Mouse (Mus musculus) layer of hippocampus, adult 9-10 months (tissue): Measurements from ENCODE around the gene Cdh1.

ENCODE experiments used
- DNase-seq: peaks from one replicate; pipeline ENCODE4 v3.0.0; 2022; ENCODE audit warnings: low spot score

The Cdh1 gene

DNA sequence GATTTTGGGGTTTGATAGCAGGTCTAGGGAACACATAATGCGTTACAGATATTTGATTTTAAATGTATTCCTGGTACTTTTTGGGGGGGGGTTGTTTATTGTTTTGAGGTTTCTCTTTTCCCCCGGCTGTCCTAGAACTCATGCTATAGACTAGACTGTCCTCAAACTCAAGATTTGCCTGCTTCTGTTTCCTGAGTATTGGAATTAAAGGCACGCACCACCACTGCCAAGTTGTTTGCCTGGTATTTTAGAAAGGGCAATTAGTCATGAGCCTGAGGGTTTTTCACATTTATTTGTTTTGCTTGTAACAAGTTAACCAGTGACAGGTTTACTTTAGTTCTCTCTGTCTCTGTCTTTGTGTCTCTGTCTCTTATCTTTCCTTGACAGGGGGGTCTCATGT lies 20.3 kb downstream of the Cdh1 start:
- no peak for DNase-seq

DNA sequence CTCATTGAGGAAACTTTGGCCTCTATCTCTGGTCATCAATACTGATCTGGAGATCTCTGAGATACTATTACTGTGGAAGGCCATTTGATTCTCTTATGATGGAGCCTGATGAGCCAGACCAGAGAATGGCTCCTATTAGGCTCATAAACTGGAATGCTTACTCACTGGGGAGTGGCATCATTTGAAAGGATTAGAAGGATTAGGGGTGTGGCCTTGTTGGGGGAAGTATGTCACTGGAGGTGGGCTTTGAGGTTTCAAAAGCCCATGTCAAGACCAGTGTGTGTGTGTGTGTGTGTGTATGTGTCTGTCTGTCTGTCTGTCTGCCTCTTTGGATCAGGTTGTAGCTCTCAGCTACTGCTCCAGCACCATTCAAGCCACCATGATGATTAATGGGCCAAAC lies 20.8 kb downstream of the Cdh1 start:
- no peak for DNase-seq

DNA sequence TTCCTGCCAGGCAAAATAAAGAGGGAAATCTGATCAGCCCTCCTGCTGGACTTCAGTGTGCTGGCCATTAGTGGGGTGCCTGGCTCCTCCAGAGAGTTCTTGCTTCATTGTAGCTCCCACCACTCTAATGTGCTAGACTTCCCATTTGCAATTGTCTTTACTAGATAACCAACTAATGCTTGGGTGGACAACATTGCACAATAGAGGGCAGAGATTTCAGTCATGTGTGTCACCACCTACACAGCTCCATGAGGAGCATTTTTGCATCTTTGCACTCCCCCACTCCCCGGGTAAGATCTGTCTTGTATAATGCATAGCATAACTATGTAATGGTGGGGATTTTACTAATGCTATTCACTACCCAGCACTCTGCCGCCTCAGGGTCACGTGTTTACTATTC lies 21.6 kb downstream of the Cdh1 start:
- DNase-seq, result no peak

DNA sequence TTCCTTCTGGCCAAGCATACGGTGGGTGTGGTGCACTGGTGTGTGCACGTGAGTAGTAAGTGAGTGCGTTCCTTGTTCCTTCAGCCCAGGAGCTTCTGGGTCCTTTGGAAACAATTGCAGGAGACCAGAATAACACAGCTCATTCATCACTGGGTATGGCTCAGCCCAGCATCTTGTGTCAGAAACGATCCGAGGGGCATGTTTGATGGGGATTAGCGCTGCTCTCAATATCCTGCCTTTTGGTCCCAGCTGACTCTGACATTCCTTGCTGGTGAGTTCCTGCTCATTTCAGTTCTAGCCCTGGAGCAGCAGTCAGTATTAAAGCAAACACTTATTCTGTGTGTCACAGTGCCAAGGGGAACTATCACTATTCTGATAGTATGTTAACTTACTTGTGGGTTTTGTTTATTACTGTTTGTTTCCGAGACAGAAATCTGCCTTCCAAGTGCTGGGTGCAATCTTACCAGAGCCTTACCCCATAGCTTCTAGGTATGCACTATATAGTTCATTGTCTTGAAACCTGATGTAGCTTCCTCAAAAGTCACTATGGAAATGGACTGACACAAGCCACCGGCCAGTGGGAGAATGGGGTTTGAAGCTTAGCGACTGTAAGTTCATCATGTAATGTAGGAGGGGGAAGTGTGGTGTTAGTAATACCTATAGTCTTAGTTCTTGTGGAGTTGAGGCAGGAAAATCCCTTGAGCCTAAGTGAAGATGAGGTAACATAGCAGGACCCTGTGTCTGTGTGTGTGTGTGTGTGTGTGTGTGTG lies 23.1 kb downstream of the Cdh1 start:
- no peak for DNase-seq

DNA sequence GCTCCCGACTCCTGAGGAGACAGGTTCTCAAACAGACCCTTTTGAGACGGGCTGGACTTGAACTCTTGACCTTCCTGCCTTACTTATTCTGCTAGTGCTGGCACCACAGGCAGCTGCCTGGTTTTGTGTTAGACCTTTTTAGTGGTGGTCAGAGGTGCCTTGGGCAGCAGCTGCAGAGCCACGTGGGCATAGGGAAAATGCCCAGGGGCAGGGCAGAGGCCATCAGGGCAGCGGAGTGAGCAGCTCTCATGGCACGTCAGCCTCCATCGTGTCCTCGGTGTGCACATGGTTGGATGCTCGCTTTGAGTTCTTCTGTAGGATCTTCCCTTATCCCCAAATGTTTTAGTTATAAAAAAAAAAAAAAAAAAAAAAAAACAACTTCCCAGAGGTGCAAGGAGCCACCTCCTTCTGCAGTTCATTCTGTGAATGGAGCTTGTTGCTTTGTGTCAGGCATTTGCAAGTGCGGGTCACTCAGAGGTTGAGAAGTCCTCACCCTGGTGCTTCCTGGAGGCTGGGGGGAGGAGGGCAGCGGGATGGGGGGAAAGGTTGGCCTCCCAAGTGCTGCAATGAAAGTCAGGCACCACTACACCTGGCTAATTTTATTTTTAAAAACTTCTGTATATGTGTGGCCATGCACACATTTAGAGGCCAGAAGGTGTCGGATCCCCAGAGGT lies 25.3 kb downstream of the Cdh1 start:
- DNase-seq, result no peak

DNA sequence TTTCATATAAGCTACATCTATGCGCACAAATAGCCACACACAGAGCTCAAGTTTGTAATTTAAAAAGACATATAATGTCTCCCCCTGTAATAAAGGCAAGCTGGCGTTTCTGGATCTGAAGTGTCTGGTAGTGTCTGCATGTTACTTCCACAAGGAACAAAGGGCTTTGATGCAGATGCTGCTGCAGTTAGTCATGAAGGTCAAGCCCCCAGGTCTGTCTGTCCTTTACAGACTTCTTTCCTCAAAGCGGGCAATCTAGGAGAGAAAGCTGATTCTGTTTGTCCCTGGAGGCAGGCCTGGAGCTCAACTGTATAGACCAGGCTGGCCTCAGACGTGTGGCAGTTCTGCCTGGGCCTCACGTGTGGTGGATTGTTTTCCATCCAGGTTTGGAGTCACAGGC lies 26.3 kb downstream of the Cdh1 start:
- no peak for DNase-seq

DNA sequence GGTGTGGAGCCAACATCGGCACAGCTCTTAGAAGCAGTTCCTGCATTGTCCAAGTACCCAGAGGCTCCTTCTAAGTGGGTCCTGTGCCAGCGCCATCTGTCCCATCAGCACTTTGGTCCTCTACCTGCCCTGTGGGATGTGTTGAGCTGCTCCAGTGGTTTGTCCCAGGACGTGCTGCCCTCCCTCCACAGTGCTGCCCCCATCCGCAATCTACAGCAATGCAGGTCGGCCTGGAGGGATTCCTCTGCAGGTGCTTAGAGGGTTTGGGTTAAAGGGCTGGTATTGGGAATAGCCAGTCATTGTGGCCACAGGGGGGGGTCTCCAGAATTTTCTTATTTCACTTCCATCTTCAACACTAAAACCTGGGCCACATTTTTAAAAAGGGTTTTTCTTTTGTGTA lies 28.8 kb downstream of the Cdh1 start:
- DNase-seq, result no peak

DNA sequence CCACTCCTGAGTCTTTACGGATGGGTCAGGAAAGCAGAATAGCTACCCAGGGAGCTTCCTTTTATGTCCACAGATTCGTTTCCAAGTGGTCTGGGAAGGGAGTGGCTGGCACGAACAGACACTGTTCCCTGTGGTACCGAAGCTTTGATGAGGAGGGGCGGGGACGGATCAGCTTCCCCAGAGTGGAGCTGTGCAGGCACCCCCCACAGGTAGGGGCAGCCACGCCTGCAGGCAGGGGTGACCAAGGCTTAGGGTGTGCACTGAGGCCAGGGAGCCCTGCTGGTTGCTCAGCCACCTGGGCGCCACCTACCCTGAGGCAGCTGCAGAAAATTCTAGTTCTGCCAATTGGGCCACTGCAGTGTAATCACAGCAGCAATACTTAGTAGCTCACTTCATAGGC lies 29.5 kb downstream of the Cdh1 start:
- no peak for DNase-seq

DNA sequence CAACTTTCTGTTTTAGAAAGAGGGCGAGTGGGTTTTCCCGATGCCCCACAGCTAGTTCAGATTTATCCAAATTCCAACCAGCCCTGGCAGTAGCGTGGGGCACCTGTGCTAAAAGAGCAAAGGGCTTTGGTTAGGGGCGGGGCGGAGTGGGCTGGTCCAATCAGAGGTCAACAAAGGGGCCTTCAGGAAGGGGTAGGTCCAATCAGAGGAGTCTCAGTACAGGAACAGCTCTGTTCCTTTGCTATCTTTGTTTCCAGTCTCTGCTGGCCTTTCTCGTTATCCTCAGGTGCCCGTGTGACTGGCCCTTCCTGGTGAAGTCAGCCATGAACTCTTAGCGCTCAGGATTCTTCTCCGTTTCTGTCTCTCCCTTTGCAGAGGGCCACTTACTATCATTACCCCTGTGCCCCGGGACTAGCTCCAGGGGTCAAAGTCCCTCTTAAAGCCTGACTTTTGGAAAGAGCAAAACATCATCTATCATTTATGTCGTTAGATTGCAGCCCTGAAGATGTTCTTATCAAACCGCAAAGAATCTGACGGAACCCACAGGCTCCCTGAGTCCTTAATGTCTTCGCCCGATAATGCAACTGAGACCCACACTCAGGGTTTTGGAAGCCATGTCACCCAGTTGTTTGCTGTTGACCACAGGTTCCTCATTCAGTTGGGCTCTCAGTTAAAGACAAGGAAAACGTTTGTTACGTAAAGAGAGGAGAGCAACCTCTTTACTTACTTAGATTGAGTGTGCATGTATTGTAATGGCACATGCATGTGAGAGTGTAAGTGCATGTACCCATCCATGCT lies 30.4 kb downstream of the Cdh1 start:
- DNase-seq, result no peak

DNA sequence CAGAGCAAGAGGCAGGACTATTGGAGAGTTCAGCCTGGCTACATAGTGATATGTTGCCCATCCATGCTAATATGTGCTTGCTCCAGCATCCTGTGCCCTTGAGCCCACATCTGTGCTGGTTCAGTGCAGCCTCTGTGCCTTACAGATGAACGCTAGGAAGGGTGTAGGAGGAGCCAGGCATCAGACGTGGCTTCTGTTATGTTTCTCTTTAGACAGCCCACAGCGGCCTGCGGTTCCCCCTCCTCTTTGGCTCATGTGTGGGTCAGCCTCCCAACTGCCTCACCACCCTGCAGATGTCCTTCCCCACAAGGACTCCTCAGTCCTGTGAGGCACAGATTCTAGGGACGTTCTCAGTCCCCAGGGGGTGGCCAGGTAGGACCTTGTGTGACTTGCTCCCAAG lies 32.1 kb downstream of the Cdh1 start:
- DNase-seq, result no peak

DNA sequence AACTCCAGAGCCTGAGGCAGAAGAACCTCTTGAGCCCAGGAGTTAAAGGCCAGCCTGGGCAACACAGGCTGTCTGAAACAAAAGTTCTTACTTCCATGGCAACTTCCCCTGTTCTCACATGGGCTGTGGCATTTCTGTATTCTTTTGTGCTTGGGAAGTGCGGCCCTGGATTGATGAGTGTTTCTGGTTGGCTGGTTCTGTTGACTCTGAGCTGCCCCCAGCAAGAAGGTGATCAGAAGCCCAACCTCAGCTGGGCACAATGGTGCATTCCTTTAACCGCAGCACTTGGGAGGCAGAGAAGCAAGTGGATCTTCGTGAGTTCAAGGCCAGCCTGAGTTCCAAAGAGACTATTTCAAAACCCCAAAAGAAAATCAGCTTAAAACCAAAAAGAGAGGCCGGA lies 34.3 kb downstream of the Cdh1 start:
- no peak for DNase-seq

DNA sequence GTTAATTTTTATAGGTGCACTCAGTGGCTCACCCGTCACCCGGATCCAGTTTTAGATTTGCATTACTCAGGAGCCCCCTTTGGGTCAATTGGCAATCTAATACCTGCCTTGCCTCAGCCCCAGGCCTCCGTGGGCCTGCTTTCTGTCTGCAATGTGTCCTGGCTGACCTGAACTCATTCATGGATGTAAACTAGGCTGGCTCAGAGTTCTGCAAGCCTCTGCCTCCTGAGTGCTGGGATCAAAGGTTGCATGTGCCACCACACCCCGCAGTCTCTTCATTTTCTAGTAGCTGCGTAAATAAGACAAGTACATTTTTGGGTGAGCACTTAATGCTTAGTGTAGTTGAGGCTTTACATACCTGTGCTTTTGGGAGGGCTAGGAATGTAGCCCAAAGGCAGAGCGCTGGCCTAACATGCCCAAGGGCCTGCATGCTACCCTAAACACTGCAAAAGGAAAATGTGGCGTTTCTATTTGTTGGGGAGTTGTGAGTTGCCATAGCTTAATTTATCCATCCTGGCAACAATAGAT lies 35.7 kb downstream of the Cdh1 start:
- no peak for DNase-seq

DNA sequence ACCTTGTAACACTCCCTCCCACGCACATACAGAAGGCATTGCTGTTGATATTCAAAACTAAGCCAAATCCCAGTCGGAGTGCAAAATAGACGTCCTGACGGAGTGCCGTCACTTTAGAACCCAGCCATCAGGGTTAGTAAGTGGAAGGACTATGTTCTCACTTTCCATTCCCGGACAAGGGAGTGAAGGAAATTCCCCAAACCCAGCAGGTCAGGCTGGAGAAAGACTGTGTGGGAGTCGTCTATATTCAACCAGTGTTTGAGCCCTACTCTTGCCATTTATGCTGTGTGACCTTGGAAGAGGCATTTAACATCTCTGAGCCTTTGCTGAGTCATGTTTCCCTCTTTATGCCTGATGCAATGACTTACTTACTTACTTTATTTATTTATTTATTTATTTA lies 37.1 kb downstream of the Cdh1 start:
- DNase-seq, result no peak

DNA sequence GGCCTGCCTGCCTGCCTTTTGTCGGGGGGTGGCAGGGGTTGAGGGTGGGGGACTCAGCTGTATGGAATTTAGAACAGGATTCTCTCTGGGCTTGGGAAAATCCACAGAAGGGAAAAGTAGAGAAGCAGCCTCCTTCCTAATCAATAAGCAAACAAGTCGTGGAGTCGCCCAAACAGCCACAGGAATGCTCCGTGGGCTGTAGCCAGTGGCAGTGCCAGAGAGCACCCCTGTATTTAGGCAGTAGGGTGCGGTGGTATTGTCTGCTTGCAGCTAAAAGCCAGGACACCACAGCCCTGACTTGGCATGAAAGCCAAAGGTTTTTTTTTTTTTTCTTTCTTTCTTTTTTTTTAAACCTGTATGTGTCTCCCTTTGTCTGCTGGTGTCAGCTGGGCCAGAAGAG lies 37.8 kb downstream of the Cdh1 start:
- no peak for DNase-seq

DNA sequence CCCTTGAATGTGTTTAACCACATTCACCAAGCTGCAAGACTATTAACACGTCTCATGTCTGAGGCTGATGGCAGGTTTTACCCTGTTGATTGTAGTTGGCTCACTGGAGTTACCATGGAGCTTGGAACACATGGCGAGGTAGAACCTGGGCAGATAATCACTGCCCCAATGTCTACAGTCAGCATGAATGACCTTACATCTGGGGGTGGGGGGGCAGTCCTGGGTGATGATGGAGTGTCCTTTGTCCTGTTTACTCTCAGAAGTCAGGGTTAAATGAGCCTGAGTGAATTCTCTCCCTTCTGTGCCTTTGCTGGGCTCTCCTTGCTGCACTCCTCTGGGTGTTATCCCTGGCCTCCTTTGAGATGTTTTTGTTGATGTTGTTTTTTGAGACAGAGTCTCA lies 39.0 kb downstream of the Cdh1 start:
- DNase-seq, result no peak

DNA sequence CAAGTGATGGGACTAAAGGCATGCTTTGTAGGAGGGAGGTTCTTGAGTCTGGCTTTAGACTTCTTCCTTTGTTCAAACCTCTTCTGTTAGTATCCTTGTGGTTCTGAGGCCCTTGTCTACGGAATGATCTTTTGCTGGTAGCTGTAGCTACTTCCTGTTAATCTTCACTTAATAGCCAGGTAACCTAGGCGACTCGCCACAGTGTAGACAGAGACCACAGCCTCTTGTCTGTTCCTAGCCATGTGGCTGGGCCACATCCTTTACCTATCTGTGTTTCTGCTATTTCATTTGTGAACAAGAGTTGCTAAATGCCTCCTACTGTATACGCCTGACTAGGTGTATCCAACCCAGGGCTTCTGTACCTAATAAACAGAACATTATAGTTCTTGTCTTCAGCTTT lies 39.9 kb downstream of the Cdh1 start:
- no peak for DNase-seq

DNA sequence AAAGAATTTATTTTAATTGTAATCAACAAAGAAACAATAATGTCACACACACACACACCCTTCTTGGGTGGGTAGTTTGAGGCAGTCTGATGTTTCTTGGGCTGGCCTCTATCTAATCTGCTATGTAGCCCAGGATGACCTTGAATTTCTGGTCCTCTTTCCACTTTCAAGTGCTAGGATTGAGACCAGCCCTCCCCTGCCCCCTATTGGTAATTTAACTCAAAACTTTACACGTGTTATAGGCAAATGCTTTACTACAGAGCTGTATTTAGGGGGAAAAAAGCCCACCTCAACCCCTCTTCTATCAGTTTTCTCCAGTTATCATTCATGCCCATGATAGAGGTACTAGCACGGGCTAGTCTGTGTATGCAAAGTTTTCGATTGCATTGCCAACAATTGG lies 41.8 kb downstream of the Cdh1 start:
- DNase-seq, result no peak

DNA sequence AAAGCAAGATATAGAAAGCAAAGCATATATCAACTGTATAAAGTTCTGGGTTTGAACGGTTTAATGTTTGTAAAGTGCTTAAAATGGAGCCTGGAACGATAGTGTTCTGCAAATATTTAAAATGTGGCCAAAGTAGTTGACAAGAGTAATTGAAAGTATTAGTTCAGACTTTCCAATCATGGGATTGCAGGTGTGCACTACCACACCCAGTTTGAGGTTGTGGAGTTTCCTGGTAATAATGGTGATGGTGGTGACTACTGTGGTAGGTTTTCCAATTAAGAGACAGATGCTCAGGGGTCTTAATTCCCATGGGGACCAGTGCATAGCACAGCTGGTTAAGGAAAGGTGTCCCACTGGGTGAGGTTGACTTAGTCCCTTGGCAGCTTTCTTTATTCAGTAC lies 43.0 kb downstream of the Cdh1 start:
- DNase-seq, result no peak

DNA sequence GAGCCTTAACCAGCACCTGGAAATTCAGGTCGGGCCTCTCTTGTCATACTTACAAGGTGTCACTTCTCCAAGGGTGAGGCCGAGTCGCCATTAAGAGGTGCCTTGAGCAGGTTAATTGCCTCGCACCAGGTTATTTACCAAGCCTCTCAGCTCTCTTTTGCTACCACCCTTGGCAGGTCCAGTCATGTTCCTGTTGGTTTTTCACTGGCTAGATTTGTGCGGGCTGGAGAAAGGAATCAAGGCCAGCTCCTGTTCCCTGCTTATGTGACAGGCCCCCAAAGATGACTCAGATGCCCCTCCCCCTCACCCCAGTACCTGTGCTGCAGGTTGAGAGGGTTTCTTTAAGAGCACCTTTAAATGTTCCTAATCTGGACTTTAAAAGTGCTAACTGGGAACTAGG lies 43.6 kb downstream of the Cdh1 start:
- DNase-seq, result no peak

DNA sequence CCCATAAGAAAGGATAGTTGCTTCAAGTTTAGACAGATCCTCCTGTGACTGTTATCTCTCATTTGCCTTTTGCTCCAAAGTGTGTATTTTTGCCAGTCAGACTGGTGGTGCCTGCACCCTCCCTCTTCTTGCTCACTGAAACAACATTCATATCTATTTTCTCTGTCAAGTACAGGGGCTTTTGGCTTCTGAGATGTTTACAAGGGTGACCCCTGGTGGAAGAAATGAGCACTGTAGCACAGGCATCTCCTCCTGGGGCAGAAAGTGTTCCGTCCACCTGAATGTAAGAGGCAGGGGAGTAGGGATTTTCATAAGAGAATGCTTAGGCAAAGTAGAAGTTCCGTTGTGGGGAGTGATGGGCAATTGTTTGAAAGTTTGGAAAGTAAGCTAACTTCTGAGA lies 44.2 kb downstream of the Cdh1 start:
- DNase-seq, result peak; percentile 82

DNA sequence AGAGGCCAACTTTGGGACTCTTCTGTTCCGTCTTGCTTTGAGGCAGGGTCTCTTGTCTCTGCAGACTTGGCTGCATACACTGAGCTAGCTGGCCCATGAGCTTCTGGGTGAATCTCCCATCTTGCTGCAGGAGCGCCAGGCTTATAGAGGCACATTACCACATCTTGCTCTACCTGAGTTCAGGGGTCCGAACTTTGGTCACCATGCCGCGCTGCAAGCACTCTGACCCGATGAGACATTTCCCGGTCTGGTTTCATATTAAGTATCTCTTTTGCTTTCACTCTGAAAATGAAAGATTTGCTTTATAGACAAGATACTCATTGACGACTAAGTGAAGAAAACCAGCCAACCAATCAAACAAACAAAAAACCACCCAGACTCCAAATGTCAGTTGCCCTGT lies 45.3 kb downstream of the Cdh1 start:
- no peak for DNase-seq

DNA sequence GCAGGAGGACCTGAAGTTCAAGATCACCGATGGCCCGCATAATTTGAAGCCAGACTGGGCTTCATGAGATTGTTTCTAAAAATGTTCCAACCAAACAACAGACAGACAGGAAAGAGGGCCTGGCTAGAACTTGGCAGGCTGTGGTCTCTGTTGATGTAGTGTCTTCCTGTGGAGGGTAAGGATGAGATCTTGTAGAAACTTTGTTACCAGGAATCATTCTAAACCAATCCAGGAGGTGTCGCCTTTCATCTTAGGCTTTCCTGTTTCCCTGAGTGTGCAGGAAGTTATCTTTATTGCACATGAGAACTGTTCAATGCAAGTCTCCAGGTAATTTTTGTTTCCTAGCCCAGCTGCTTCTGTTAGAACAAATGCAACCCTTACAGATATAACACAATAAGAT lies 48.8 kb downstream of the Cdh1 start:
- DNase-seq, result no peak

DNA sequence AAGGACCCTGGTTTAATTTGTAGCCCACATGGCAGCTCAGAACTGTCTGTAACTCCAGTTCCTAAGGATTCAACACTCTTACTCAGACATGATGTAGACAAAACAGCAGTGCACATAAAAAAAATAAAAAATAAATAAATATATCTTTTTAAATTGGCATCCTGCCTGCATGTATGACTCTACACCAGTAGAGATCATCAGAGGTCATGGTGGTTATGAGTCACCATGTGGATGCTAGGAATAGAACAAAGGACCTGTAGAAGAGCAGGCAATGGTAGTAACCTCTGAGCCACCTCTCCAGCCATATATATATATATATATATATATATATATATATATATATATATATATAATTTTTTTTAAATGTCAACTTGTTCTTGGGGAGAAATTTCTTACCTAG lies 52.9 kb downstream of the Cdh1 start:
- no peak for DNase-seq
